Mouse (Mus musculus): Measurements from ENCODE around the gene Khnyn. TPM values are rescaled to one million over a fixed set of nuclear protein-coding genes. Genes with fewer than 3 reads are reported as not detected.

Gene Khnyn
- total RNA-seq (2023): 10 to 100 TPM; 51.6 to 59.0 TPM

DNA sequence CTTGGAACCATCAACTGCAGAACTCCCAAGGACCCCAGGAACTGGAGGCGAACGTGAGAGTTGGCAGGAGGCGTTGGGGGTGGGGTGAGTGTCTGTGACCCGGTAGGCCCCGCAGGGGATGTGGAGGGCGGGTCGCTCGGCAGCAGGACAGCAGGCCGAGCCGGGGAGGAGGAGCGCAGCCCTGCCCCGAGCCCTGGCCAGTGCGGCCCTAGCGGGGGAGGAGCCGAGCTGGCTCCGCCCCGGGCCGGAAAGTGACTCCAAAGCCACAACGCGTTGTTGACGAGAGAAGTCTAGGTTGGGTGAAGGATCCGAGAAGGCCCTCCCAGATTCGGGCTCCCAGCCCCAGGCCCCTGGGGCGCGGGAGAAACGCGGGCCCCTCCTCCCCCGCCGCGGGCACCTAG, at the start of gene Khnyn:
Gene Khnyn, plus strand, starts transcription at position 235 of the 401 bp plus-strand sequence.

DNA sequence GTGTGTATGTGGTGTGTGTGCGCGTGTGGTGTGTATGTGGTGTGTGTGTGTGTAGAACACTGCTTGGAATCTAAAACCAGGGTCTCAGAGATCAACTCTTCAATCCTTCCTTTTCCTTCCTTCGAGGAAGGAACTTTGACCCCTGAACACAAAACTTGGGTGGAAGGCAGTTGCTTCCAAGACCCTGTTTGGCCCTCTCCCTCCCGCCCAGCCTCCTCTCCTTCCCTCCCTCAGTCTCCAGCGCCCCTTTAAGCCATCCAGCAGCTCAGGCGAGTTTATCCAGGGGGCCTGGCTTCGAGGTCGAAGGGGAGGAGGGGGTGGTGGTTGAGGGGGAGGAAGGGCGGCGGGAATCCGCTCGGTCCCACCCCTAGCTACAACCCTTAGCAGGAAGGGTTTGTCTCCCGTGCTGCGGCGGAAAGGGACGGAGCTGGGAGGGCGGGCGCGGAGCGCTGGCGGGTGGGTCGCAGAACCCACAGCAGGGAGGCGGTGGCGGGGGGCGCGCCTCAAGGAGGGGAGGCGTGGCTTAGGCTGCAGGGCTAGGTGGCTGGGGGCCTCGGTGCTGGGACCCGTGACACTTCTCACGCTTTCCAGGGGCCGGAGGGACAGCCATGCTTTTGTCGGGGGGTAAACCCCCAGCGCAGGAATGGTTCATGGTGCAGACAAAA, 31.0 kb upstream of the Khnyn start, which contains the start of gene Nynrin:
Gene Nynrin, plus strand, starts transcription at position 390 of the 665 bp plus-strand sequence.

DNA sequence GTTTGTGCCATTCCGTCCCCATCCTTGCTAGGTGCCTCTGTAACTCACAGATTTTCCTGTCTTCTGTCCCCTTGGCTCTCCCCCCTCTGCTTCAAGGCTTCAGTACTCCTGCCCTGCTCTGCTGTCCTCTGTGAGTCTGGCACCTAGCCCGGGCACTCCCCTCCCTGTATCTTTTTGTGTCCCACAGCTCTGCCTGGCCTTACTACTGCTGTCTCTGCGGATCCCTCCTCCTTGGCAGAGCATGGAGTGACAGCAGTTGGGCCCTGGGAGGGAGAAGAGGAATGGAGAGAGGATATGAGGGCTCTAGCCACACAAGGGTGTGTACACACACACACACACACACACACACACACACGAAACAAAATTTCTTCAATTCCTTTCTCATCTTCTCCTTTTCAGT, 581 bp upstream of the Khnyn start, which contains the start of gene Cbln3:
Gene Cbln3, minus strand, starts transcription at position 227 of the 400 bp plus-strand sequence.

DNA sequence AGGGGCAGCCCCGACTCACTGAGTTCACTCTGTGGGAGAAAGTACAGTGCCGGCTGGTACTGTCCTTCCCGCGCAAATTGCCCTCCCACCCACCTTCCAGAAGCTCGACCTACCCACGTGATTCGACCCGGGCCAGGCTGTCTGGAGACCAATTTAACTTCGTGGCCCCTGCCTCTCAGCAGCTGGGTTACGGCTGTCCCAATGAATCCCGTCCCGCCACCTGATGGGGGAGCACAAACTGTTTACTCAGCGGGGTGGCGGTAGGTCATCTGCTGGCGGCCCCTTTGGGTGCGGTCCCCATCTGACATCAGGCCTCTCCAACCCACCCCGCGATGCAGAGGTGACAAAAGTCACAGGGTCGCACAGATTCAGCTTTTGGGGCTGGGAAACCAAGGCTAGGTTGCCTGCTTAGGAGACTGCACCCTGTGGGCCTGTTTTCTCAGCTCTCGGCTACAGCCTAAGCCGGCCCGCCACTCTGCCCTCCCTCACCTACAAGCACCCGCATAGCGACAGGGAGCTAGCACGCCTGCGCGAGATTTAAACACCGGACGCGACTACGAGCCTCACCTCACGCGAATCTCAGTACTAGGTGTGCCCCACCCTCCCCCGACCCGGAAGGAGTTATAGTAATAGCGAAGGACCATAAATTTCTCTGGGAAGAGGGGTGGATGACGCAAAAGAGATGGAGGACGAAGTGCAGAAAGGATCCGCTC, 15.1 kb downstream of the Khnyn start, which contains the start of gene Sdr39u1:
Gene Sdr39u1, minus strand, starts transcription at position 593 of the 713 bp plus-strand sequence.

DNA sequence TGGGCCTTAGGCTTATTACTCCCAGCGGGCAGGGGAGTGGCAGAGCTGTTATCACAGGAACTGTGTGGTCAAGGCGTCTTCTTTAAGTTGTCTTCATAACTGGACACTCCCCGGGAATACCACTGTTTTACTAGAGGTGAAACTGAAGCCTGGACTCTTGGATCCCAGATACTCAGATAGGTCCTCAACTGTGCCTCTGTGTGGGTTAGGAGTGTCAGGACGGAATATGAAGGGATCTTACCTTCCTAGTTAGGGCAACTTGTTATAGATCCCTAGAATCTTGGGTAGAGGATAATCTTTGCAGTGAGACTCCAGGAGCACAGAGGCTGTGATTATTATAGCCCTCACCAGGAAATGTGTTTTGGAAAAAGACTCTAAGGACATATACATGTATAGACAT, 59.8 kb downstream of the Khnyn start, which contains the start of gene Cma1:
Gene Cma1, minus strand, starts transcription at position 101 of the 400 bp plus-strand sequence.

Other genes starting within 250 kb of the Khnyn start
- gene Ipo4, start 249.0 kb upstream of the Khnyn start, total RNA-seq (2023): 10 to 100 TPM; 27.8 to 33.7 TPM
- gene Gm49378, start 247.1 kb upstream of the Khnyn start, total RNA-seq (2023): 1 to 10 TPM; 2.0 to 3.1 TPM
- gene Tm9sf1, start 241.1 kb upstream of the Khnyn start, total RNA-seq (2023): 10 to 100 TPM; 43.7 to 44.6 TPM
- gene Tssk4, start 234.8 kb upstream of the Khnyn start, total RNA-seq (2023): 1 to 10 TPM; 2.0 to 2.1 TPM
- 10 to 100 TPM; 32.1 to 40.0 TPM for gene Mdp1, start 224.4 kb upstream of the Khnyn start, total RNA-seq (2023)
- 10 to 100 TPM; 26.1 to 29.0 TPM for gene Gmpr2, start 213.0 kb upstream of the Khnyn start, total RNA-seq (2023)
- gene Nedd8, start 212.8 kb upstream of the Khnyn start, total RNA-seq (2023): 100 to 1,000 TPM; 227 to 260 TPM
- gene Tinf2, start 203.1 kb upstream of the Khnyn start, total RNA-seq (2023): 10 to 100 TPM; 64.2 to 64.6 TPM
- 10 to 100 TPM; 12.0 to 21.3 TPM for gene Tgm1, start 171.0 kb upstream of the Khnyn start, total RNA-seq (2023)
- 10 to 100 TPM; 45.5 to 46.2 TPM for gene Rabggta, start 162.7 kb upstream of the Khnyn start, total RNA-seq (2023)
- gene Dhrs1, start 139.3 kb upstream of the Khnyn start, total RNA-seq (2023): 10 to 100 TPM; 61.5 to 82.7 TPM
- 10 to 100 TPM; 19.2 to 28.9 TPM for gene Nop9, start 139.3 kb upstream of the Khnyn start, total RNA-seq (2023)
- under 1 TPM in 1 of 2 experiments, not detected in 1; 0.42 TPM for gene Cideb, start 126.5 kb upstream of the Khnyn start, total RNA-seq (2023)
- under 1 TPM; 0.46 to 0.63 TPM for gene Ltb4r2, start 123.5 kb upstream of the Khnyn start, total RNA-seq (2023)
- gene Ltb4r1, start 119.0 kb upstream of the Khnyn start, total RNA-seq (2023): 10 to 100 TPM; 57.1 to 61.8 TPM
- gene Adcy4, start 100.9 kb upstream of the Khnyn start, total RNA-seq (2023): 1 to 10 TPM; 5.0 to 7.3 TPM
- gene Ripk3, start 96.1 kb upstream of the Khnyn start, total RNA-seq (2023): 100 to 1,000 TPM; 113 to 122 TPM
- not detected for gene Nfatc4, start 61.8 kb upstream of the Khnyn start, total RNA-seq (2023)
- gene Nynrin, start 30.9 kb upstream of the Khnyn start, total RNA-seq (2023): 1 to 10 TPM; 5.9 to 8.2 TPM
- under 1 TPM in 1 of 2 experiments, not detected in 1; 0.09 TPM for gene Cbln3, start 555 bp upstream of the Khnyn start, total RNA-seq (2023)
- gene Sdr39u1, start 15.3 kb downstream of the Khnyn start, total RNA-seq (2023): under 1 TPM; 0.88 to 0.97 TPM
- not detected for gene Cma1, start 59.7 kb downstream of the Khnyn start, total RNA-seq (2023)
- not detected for gene Cma2, start 66.0 kb downstream of the Khnyn start, total RNA-seq (2023)
- gene Mcpt1, start 133.0 kb downstream of the Khnyn start, total RNA-seq (2023): not detected
- not detected for gene Mcpt9, start 145.5 kb downstream of the Khnyn start, total RNA-seq (2023)
- under 1 TPM; 0.47 to 0.67 TPM for gene Mcpt2, start 157.1 kb downstream of the Khnyn start, total RNA-seq (2023)
- not detected for gene Mcpt4, start 177.4 kb downstream of the Khnyn start, total RNA-seq (2023)
- gene Mcpt8, start 200.3 kb downstream of the Khnyn start, total RNA-seq (2023): 1 to 10 TPM; 3.7 to 5.8 TPM
- gene Ctsg, start 217.6 kb downstream of the Khnyn start, total RNA-seq (2023): 1 to 10 TPM; 2.3 to 3.0 TPM
- gene Gzme, start 235.7 kb downstream of the Khnyn start, total RNA-seq (2023): not detected
- gene Gzmd, start 247.7 kb downstream of the Khnyn start, total RNA-seq (2023): not detected

Data from monocyte, adult 59 days (primary cell).